Mouse (Mus musculus) neural tube, embryonic 13.5 days (tissue): ENCODE results near the gene Ccdc51. TPM values are rescaled to one million over a fixed set of nuclear protein-coding genes. Genes with fewer than 3 reads are reported as not detected.
A peak's percentile ranks its signal among the peaks of the same experiment; 100 is the strongest.

Source experiments
- ATAC-seq: fragments of 200-750 bp; cut with Nextera tagmentation; 2 replicates; pipeline ENCODE4 v1.8.0; 2017; ENCODE audit warnings: low read depth, mild to moderate bottlenecking, moderate TSS enrichment, moderate library complexity
- H3K27ac ChIP-seq: fragments of 300-500 bp; sonication (generic); replicated peaks from 2 replicates; pipeline ENCODE4 v1.5.1; 2015; ENCODE audit warnings: moderate library complexity, mild to moderate bottlenecking, inconsistent platforms
- H3K27me3 ChIP-seq: fragments of 300-500 bp; sonication (generic); 2 replicates; pipeline ENCODE4 v1.6.1; 2015; ENCODE audit warnings: mild to moderate bottlenecking, inconsistent platforms
- H3K36me3 ChIP-seq: fragments of 300-500 bp; sonication (generic); 2 replicates; pipeline ENCODE4 v1.6.1; 2015; ENCODE audit warnings: mild to moderate bottlenecking, inconsistent platforms
- H3K4me1 ChIP-seq: fragments of 300-500 bp; sonication (generic); replicated peaks from 2 replicates; pipeline ENCODE4 v1.6.1; 2015; ENCODE audit warnings: inconsistent platforms
- H3K4me2 ChIP-seq: fragments of 300-500 bp; sonication (generic); 2 replicates; pipeline ENCODE4 v1.6.1; 2015; ENCODE audit warnings: inconsistent platforms, mild to moderate bottlenecking, moderate library complexity
- H3K4me3 ChIP-seq: fragments of 300-500 bp; sonication (generic); 2 replicates; pipeline ENCODE4 v1.5.1; 2015; ENCODE audit warnings: mild to moderate bottlenecking, inconsistent platforms
- H3K9ac ChIP-seq: fragments of 300-500 bp; sonication (generic); 2 replicates; pipeline ENCODE4 v1.6.1; 2015; ENCODE audit warnings: moderate library complexity, mild to moderate bottlenecking, inconsistent platforms
- H3K9me3 ChIP-seq: fragments of 300-500 bp; sonication (generic); 2 replicates; pipeline ENCODE4 v1.6.1; 2016; ENCODE audit warnings: inconsistent platforms
- WGBS: fragments of 180-500 bp; shearing (Covaris S2); methylation state at CpG from one replicate; pipeline ENCODE4 v1.1.7; 2015; 5-methylcytosine and 5-hydroxymethylcytosine counted together
- polyA plus RNA-seq: library from polyadenylated mRNA; unstranded; fragments of >200 nt; fragmentation: Nextera tagmentation; extraction: Ambion mirVana; gene quantifications from 2 replicates; pipeline ENCODE4 v1.2.1, GENCODE M21; 2015

The Ccdc51 gene
- polyA plus RNA-seq, 1 experiment from 2014 or later: 14.2 TPM

- H3K9me3 ChIP-seq: no peaks in the 10 kb centered on the region
- H3K9ac ChIP-seq: no peak overlapping the region
- H3K27ac ChIP-seq: no peak overlapping the region
- H3K4me3 ChIP-seq: no peak overlapping the region
- no peak for ATAC-seq
- no peak overlapping the region for H3K4me2 ChIP-seq
- H3K36me3 ChIP-seq: peaks cover 2% of the 10 kb centered on the region; the same call in 1 of the 2 replicates
- no peaks in the 10 kb centered on the region for H3K27me3 ChIP-seq
- peaks cover 13% of the 10 kb centered on the region for H3K4me1 ChIP-seq
- WGBS: 90% methylated on average over 13 of the region's 13 CpGs
Measured at GRCm38 (mm10) chr9:109051011-109051501, 31.2 kb upstream of the Ccdc51 start.

- Histone ChIP-seq H3K9me3 (no peaks in the 10 kb centered on the region), H3K4me3 (no peak overlapping the region), H3K27me3 (no peaks in the 10 kb centered on the region), H3K27ac (no peak overlapping the region), H3K9ac (no peak overlapping the region), H3K36me3 (peaks cover 10% of the 10 kb centered on the region), H3K4me2 (no peak overlapping the region), H3K4me1 (peaks cover 13% of the 10 kb centered on the region)
- 90% methylated on average over 10 of the region's 10 CpGs for WGBS
- ATAC-seq: no peak
Measured at GRCm38 (mm10) chr9:109051651-109052489, 30.4 kb upstream of the Ccdc51 start.

- Histone ChIP-seq H3K27ac (no peak overlapping the region), H3K9me3 (no peaks in the 10 kb centered on the region), H3K4me2 (no peak overlapping the region), H3K27me3 (no peaks in the 10 kb centered on the region), H3K36me3 (peaks cover 18% of the 10 kb centered on the region), H3K9ac (no peak overlapping the region), H3K4me1 (peaks cover 13% of the 10 kb centered on the region), H3K4me3 (no peak overlapping the region)
- ATAC-seq: no peak
- WGBS: 89% methylated on average over 9 of the region's 9 CpGs
Measured at GRCm38 (mm10) chr9:109052490-109053260, 29.6 kb upstream of the Ccdc51 start.

GRCm38 (mm10) chr9:109053366-109053765 lies 28.9 kb upstream of the Ccdc51 start:
- no peak overlapping the region for H3K27ac ChIP-seq
- no peak for ATAC-seq
- WGBS: 76% methylated on average over 3 of the region's 3 CpGs
- no peaks in the 10 kb centered on the region for H3K9me3 ChIP-seq
- peaks cover 25% of the 10 kb centered on the region for H3K36me3 ChIP-seq
- no peak overlapping the region for H3K9ac ChIP-seq
- no peak overlapping the region for H3K4me2 ChIP-seq
- H3K4me1 ChIP-seq: peaks cover 13% of the 10 kb centered on the region
- no peaks in the 10 kb centered on the region for H3K27me3 ChIP-seq
- no peak overlapping the region for H3K4me3 ChIP-seq

GRCm38 (mm10) chr9:109053851-109054250 lies 28.4 kb upstream of the Ccdc51 start:
- no peak overlapping the region for H3K4me3 ChIP-seq
- H3K27ac ChIP-seq: no peak overlapping the region
- H3K9ac ChIP-seq: no peak overlapping the region
- 76% methylated on average over 6 of the region's 6 CpGs for WGBS
- H3K36me3 ChIP-seq: peaks cover 30% of the 10 kb centered on the region
- no peaks in the 10 kb centered on the region for H3K9me3 ChIP-seq
- H3K27me3 ChIP-seq: no peaks in the 10 kb centered on the region
- peaks cover 18% of the 10 kb centered on the region for H3K4me1 ChIP-seq
- no peak for ATAC-seq
- H3K4me2 ChIP-seq: no peak overlapping the region

- peak overlapping the region; percentile 60 for H3K9ac ChIP-seq
- H3K27me3 ChIP-seq: no peaks in the 10 kb centered on the region
- peaks cover 32% of the 10 kb centered on the region for H3K36me3 ChIP-seq
- H3K9me3 ChIP-seq: no peaks in the 10 kb centered on the region
- H3K27ac ChIP-seq: peak overlapping the region; percentile 75
- peak; percentile 76 for ATAC-seq
- H3K4me1 ChIP-seq: peaks cover 25% of the 10 kb centered on the region
- WGBS: 16% methylated on average over 6 of the region's 7 CpGs
- peak overlapping the region; percentile 55 for H3K4me2 ChIP-seq
- H3K4me3 ChIP-seq: peak overlapping the region; percentile 32
Measured at GRCm38 (mm10) chr9:109054712-109055111, 27.6 kb upstream of the Ccdc51 start.

- Histone ChIP-seq H3K9me3 (no peaks in the 10 kb centered on the region), H3K4me3 (peak overlapping the region; percentile 32), H3K27ac (peak overlapping the region; percentile 75), H3K9ac (peak overlapping the region; percentile 60), H3K4me1 (peaks cover 25% of the 10 kb centered on the region), H3K4me2 (peak overlapping the region; percentile 55), H3K36me3 (peaks cover 39% of the 10 kb centered on the region), H3K27me3 (no peaks in the 10 kb centered on the region)
- WGBS: 89% methylated on average over 12 of the region's 12 CpGs
- ATAC-seq: no peak
Measured at GRCm38 (mm10) chr9:109055271-109056030, 26.8 kb upstream of the Ccdc51 start.

- Histone ChIP-seq H3K4me3 (no peak overlapping the region), H3K9me3 (no peaks in the 10 kb centered on the region), H3K36me3 (peaks cover 47% of the 10 kb centered on the region), H3K27me3 (no peaks in the 10 kb centered on the region), H3K9ac (no peak overlapping the region), H3K27ac (no peak overlapping the region), H3K4me1 (peaks cover 25% of the 10 kb centered on the region), H3K4me2 (no peak overlapping the region)
- 91% methylated on average over 17 of the region's 17 CpGs for WGBS
- ATAC-seq: no peak
Measured at GRCm38 (mm10) chr9:109056081-109056690, 26.1 kb upstream of the Ccdc51 start.

GRCm38 (mm10) chr9:109056916-109057315 lies 25.4 kb upstream of the Ccdc51 start:
- WGBS: 89% methylated on average over 4 of the region's 4 CpGs
- Histone ChIP-seq H3K36me3 (peaks cover 51% of the 10 kb centered on the region), H3K27ac (no peak overlapping the region), H3K4me1 (peaks cover 25% of the 10 kb centered on the region), H3K4me3 (no peak overlapping the region), H3K9me3 (no peaks in the 10 kb centered on the region), H3K4me2 (no peak overlapping the region), H3K27me3 (no peaks in the 10 kb centered on the region), H3K9ac (no peak overlapping the region)
- ATAC-seq: no peak

- 97% methylated on average over 5 of the region's 5 CpGs for WGBS
- H3K9ac ChIP-seq: no peak overlapping the region
- H3K4me3 ChIP-seq: no peak overlapping the region
- peaks cover 25% of the 10 kb centered on the region for H3K4me1 ChIP-seq
- H3K27me3 ChIP-seq: no peaks in the 10 kb centered on the region
- no peaks in the 10 kb centered on the region for H3K9me3 ChIP-seq
- H3K36me3 ChIP-seq: peaks cover 57% of the 10 kb centered on the region
- no peak for ATAC-seq
- no peak overlapping the region for H3K27ac ChIP-seq
- H3K4me2 ChIP-seq: no peak overlapping the region
Measured at GRCm38 (mm10) chr9:109057543-109057942, 24.8 kb upstream of the Ccdc51 start.

- Histone ChIP-seq H3K27me3 (no peaks in the 10 kb centered on the region), H3K9me3 (no peaks in the 10 kb centered on the region), H3K4me1 (peaks cover 25% of the 10 kb centered on the region), H3K4me2 (peak overlapping the region; percentile 61), H3K4me3 (peak overlapping the region; percentile 38; the same call in 1 of the 2 replicates), H3K36me3 (peaks cover 63% of the 10 kb centered on the region), H3K9ac (peak overlapping the region; percentile 75), H3K27ac (no peak overlapping the region)
- 93% methylated on average over 19 of the region's 19 CpGs for WGBS
- no peak for ATAC-seq
Measured at GRCm38 (mm10) chr9:109058006-109058765, 24.1 kb upstream of the Ccdc51 start.
